Mouse (Mus musculus) CH12F3 (cell line): Measurements from ENCODE around the gene Tnfaip6.

ENCODE experiments used
- in situ Hi-C: fragments of 300-500 bp; cut with MboI; formaldehyde crosslinking; loops from 2 replicates; pipeline ENCODE4 v1.14.3; 2020; ENCODE audit warnings: low sequenced_read_pairs

Gene Tnfaip6

GRCm38 (mm10) chr2:52052335-52052734, 14.5 kb downstream of the Tnfaip6 start:
- in situ Hi-C loops: no loop called here

- in situ Hi-C loops: no loop called here
Observed at GRCm38 (mm10) chr2:52053502-52053901, 15.7 kb downstream of the Tnfaip6 start.

DNA sequence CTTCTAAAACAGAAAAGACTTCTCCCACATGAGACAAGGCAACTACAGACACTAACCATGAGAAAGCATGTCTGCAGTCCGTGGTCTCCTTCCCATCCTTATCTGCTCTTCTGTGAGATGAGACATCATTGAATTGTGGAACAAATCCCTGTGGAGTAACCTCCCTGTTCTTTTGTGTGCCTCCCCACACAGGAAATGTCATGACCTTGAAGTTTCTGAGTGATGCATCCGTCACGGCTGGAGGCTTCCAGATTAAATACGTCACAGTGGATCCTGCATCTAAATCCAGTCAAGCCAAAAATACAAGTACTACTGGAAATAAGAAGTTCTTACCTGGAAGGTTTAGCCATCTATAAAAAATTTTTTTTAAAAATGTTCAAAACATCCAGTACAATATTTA, 17.8 kb downstream of the Tnfaip6 start:
- in situ Hi-C loops: no loop called here

DNA sequence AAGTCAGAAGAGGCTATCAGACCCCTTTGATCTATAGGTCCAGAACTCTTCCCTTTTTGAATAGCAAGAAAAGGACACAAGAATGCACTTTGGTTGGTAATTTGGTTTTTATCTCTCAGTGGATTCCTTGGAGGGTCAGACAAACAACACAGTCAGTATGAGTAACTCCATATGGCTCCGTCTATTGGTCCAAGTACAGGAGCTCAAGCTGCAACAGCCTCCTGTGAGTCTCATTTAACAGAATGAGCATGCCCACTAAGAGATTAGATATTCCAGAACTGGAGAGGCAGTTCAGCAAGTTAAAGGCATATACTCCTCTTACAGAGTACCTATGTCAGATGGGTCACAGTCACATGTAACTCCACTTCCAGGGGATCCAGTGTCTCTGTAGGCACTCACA, 19.3 kb downstream of the Tnfaip6 start:
- in situ Hi-C loops: no loop called here

- in situ Hi-C loops: no loop called here
Observed at GRCm38 (mm10) chr2:52057681-52058080, 19.9 kb downstream of the Tnfaip6 start.

- in situ Hi-C loops: no loop called here
Observed at GRCm38 (mm10) chr2:52068641-52069040, 30.8 kb downstream of the Tnfaip6 start.

GRCm38 (mm10) chr2:52070816-52071215, 33.0 kb downstream of the Tnfaip6 start:
- in situ Hi-C loops: no loop called here

- in situ Hi-C loops: no loop called here
Observed at GRCm38 (mm10) chr2:52071241-52071991, 33.6 kb downstream of the Tnfaip6 start.

DNA sequence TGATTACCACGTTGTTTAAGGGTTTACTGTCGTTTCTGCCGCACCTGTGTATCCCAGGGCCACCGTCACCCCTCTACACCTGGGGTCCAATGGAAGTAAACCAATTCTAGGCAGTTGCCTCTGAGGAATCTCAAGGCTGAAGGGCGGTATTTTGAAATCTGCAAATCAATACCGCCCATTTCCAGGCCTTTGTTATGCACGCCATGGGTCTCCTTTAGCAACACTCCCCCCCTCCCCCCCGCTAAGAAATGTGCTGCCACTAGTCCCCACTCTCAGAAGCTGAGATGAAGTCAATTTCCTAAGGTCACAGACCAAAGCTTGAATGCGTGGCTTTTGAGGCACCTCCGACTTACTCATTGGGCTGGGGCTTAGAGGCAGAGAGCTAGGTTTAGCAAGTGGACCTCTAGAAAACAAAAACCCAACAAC, 34.3 kb downstream of the Tnfaip6 start:
- in situ Hi-C loops: no loop called here

GRCm38 (mm10) chr2:52072491-52073140, 34.8 kb downstream of the Tnfaip6 start, which contains the start of gene Rif1:
Rif1 (plus strand) TSS chr2:52072832.
- in situ Hi-C loops: no loop called here

DNA sequence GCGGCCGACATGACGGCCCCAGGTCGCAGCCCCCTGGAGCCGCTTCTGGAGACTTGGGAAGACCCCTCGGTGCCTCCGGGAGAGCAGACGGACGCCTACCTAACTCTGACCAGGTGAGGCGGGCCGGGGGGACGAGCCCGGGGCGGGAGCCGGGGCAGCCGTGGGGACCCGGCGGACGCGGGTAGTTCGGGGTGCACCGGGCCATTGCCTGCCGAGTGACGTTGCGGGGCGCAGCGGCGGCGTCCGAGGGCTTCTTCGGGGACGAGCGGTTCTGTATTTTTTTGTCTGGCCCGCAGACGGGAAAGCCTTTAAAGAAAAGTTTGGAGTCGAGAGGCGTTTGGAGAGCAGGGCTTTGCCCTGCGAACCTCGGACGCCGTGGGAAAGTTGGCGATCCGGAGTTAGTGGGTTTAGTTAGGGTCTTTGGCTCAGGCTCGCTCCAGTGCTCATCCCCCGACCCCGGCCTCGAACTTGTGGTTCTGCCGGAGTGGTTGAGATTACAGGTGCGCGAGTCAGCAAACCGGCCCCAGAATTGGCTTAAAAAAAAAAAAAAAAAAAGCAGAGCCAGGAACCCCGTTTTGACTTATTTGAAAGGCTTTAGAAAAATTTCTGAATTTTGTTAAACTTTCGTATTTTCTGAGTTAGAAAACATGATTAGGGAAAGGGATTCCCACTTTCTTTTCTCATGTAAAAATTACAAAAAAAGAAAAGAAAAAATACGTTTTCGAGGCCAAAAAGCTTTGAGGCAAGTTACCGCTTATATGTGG, 35.5 kb downstream of the Tnfaip6 start:
- in situ Hi-C loops: no loop called here

- in situ Hi-C loops: no loop called here
Observed at GRCm38 (mm10) chr2:52078666-52079065, 40.9 kb downstream of the Tnfaip6 start.

- in situ Hi-C loops: no loop called here
Observed at GRCm38 (mm10) chr2:52084013-52084412, 46.2 kb downstream of the Tnfaip6 start.

- in situ Hi-C loops: no loop called here
Observed at GRCm38 (mm10) chr2:52084571-52084970, 46.8 kb downstream of the Tnfaip6 start.
